Mouse (Mus musculus) ES-Bruce4 (cell line): Measurements from ENCODE around the gene Raet1e.

Experiments
- CTCF ChIP-seq: IDR thresholded peaks from one replicate; pipeline ENCODE4 v1.8.1; 2011; ENCODE audit warnings: low read depth, low read length
- EP300 ChIP-seq: IDR thresholded peaks from 2 replicates; pipeline ENCODE4 v1.6.1; 2011; ENCODE audit warnings: low read depth, low read length; ENCODE audit not compliant: insufficient read depth

DNA sequence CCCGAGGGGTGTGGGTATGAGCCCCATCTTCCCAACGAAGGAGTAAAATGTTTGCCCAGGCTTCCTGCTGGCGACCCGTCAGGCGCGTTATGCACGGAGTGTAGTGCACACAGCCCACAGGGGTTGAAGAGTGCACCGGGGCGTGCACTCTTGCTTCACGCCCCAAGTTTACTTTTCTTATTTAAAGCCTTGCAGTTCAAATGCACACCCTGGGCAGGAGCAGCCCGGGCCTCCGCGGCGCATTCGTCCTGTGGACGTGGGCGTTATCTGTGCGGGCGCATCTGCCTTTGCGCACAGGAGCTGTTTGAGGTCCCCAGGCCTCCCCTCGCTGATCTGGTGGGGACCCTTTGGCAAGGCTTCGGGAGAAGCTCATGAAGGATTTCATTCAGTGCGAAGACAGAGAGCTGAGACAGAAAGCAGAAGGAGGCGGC lies 777 bp downstream of the Raet1e start:
- no peak for TF ChIP-seq CTCF
- no peak for TF ChIP-seq EP300
